Mouse (Mus musculus) liver, postnatal 0 days (tissue): Measurements from ENCODE around the gene Glipr1l3.
"Not testable (repeated sequence)": the region's sequence is repeated elsewhere in the genome, so short reads cannot be mapped to it uniquely, and the experiment has no call there.

Experiments
- CTCF ChIP-seq: sonication (generic); IDR thresholded peaks from 2 replicates; pipeline ENCODE4 v1.5.1; 2016; ENCODE audit warnings: antibody characterized with exemption, low read depth
- EP300 ChIP-seq: IDR thresholded peaks from 2 replicates; pipeline ENCODE4 v1.6.1; 2016; ENCODE audit warnings: antibody characterized with exemption, low read depth, mild to moderate bottlenecking

- TF ChIP-seq CTCF, EP300: not testable (repeated sequence)
These were observed 35.0 kb downstream of the Glipr1l3 start for GRCm38 (mm10) chr10:112125090-112125489.
